Mouse (Mus musculus) layer of hippocampus, postnatal 36 days (tissue): ENCODE measurements around the gene Naxd. TPM values are rescaled to one million over a fixed set of nuclear protein-coding genes. Genes with fewer than 3 reads are reported as not detected.
A peak's percentile ranks its signal among the peaks of the same experiment; 100 is the strongest.
"Not testable (repeated sequence)": the region's sequence is repeated elsewhere in the genome, so short reads cannot be mapped to it uniquely, and the experiment has no call there.

Source experiments
- DNase-seq, 2 experiments: peaks; one replicate each; pipeline ENCODE4 v3.0.0; 2022
- total RNA-seq, 2 experiments: library from RNA; stranded (reverse); gene quantifications; 2 replicates each; pipeline ENCODE4 v1.2.3; 2021

Naxd gene
- 10 to 100 TPM; 59.3 to 60.0 TPM for total RNA-seq

GRCm38 (mm10) chr8:11497017-11497990, at the start of gene Naxd:
Naxd (plus strand) TSS chr8:11497506.
- peak; percentile 88 to 89 for DNase-seq

DNA sequence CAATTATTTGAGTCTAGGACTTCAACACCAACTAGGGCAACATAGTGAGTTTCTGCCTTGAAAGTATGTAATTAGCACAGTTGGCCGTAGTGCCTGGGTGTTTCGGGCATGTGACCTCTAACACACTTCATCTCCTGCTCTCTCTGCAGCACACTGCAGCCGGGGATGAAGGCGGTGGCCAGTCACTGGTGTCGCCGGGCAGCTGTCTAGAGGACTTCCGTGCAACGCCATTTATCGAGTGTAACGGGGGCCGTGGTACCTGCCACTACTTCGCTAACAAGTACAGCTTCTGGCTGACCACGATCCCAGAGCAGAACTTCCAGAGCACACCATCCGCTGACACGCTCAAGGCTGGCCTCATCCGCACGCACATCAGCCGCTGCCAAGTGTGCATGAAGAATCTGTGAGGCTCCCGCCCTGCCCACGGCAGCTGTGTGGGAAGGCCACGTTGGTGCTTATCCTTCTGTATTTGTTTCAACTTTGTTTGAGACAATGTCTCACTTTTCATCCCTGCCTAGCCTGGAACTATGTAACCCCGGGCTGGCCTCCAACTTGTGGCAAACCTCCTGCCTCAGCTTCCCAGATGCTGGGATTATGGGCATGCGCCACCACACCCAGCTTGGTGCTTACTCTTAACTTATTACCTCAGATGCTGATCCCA, 49.3 kb upstream of the Naxd start:
- no peak for DNase-seq

DNA sequence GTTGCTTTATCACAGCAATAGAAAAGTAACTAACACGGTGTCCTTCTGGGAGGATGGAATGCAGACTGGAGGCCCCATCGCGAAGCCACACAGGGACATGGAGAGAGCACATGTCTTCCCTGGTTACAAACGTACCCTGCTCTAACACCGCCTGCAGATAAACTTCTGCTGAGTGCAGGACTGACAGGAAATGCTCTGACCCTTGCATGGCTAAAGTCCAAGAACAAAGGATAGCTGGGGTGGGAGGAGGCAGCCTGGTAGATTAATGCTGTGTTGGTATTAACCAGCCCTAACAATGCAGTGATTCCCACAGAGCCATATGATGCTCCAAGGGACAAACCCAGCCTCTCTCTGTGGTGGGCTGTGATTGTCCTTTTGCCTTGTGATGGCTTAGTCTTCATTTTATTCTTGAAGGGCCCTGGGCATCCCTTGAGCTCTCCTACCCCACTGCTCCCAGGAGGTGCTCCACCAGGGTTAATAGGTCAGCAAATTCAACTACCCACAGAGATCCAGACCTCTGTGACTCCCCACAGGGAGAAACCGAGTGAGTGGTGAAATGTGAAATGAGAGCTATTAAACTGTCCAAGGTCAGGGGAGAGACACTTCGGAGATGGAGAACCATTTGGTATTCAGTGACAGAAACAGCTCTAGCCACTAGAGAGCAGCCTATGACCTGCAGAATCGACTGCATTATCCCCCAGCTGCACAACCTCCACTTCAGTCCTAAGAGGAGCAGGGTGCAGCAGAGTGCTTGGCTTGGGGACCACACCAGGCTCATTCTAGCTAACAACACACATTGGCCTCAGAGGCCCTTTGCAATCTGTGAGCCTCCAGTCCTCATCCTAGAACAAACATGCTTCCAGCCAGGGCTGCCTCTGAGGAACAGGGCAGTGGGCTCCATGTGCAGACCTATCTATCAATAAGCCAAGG, 46.9 kb upstream of the Naxd start:
- peak in 1 of 2 experiments; percentile 27 for DNase-seq

GRCm38 (mm10) chr8:11452152-11452551, 45.2 kb upstream of the Naxd start:
- DNase-seq: no peak

GRCm38 (mm10) chr8:11452559-11452958, 44.7 kb upstream of the Naxd start:
- DNase-seq: no peak

GRCm38 (mm10) chr8:11452974-11453373, 44.3 kb upstream of the Naxd start:
- DNase-seq: no peak

GRCm38 (mm10) chr8:11454228-11454627, 43.1 kb upstream of the Naxd start:
- DNase-seq: no peak

DNA sequence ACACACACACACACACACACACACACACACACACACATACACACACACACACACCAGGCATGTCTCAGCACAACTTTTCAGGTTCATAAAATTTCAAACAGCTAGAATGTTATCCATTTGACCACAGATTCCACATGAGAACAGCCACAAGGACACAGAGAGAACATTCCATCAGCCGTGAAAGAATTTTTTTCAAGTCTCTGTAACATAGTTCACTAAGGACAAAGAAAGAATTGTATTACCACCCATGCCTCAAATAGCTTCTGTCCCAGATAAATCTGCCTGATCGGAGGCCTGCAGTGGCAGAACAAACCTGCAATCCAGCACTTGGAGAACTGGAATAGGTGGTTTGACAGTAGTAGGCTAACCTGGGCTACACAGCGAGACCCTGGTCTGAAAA, 40.0 kb upstream of the Naxd start:
- DNase-seq: no peak

- no peak for DNase-seq
Observed at GRCm38 (mm10) chr8:11457981-11458836, 39.1 kb upstream of the Naxd start.

GRCm38 (mm10) chr8:11459016-11459415, 38.3 kb upstream of the Naxd start:
- no peak for DNase-seq

DNA sequence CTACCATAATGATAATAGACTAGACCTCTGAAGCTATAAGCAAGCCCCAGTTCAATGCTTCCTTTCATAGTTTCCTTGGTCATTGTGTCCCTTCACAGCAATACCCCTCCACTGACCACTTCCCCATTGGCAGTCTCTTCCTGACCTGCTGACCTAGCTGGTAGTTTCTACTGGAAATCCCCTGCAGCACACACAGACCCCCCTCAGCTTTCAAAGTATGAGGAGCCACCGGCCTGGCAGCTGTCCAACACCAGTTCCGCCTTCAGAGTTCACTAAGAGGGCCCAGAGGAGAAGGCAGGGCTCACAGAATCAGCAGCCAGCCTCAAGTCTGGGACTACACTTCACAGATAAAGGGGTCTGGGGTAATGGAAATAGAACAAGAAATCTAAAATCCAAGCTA, 36.4 kb upstream of the Naxd start:
- no peak for DNase-seq

DNA sequence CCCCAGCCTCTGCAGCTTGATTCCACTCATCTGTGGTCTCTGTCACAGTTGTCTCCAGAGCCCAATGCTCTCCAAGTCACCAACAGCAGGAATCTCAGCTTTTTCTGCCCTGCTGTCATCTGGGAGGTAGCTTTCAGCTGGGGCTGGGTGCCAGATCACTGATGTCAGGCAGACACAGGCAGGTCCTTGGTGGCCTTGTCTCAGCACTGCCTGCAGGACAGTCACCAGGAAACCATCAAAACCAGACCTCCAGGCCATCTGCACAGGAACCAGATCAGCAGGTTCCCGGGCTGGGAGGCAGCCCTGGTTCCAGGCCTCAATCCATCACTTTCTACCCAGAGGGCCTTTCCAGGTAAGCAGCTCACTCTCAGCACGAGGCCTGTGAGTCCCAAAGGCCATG, 35.5 kb upstream of the Naxd start:
- no peak for DNase-seq

DNA sequence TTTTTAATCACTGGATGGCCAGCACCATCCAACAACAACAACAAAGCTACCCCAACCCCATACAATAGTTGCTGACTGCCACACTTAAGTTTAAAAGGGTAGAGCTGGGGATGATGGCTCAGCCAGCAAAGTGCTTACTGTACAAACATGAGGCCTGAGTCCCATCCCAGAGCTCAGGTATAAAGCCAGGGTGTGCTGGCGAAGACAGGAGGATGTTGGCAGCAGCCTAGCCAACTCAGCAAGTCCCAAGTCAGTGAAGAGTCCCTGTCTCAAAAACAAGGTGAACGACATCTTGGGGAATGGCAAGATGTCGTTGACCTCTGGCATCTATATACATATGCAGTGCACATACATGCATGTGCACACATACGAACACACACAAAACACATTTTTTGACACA, 34.7 kb upstream of the Naxd start:
- no peak for DNase-seq

DNA sequence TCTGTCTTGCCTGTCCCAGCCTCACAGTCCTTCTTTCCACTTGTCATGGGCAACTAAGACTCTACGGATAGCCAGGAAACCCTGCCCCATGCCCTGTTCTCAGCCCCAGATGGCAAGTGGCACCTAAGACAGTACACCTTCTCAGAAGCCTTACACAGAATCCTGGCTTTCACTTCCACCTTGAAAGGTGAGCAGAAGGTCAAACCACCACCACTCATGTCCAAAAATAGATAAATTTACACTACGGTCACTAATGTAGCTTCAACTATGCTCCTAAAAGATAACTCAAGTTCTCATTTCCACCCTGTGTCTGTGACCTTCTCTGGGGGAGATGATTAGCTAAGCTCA, 33.8 kb upstream of the Naxd start:
- DNase-seq: no peak

- no peak for DNase-seq
Observed at GRCm38 (mm10) chr8:11463889-11464706, 33.2 kb upstream of the Naxd start.

GRCm38 (mm10) chr8:11464707-11464964, 32.7 kb upstream of the Naxd start:
- no peak for DNase-seq

DNA sequence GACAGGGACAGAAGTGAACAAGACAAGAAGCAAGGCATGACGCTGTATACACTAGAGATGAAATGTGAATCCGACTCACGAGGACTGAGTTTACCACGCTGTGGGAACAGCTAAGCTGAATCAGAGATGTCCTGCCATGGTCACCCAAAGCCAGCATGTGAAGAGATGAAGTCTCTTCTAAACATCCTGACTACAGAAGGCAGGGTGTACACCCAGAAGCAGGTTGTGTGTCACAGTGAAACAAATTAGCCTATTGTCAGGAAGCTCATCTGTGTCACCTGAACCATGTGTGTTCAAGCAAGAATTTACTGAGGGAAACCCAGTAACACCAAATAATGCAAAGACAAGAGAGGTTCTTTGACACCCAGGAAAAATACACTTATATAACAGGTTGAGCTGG, 31.7 kb upstream of the Naxd start:
- DNase-seq: no peak

- DNase-seq: not testable (repeated sequence)
Observed at GRCm38 (mm10) chr8:11466528-11466927, 30.8 kb upstream of the Naxd start.

DNA sequence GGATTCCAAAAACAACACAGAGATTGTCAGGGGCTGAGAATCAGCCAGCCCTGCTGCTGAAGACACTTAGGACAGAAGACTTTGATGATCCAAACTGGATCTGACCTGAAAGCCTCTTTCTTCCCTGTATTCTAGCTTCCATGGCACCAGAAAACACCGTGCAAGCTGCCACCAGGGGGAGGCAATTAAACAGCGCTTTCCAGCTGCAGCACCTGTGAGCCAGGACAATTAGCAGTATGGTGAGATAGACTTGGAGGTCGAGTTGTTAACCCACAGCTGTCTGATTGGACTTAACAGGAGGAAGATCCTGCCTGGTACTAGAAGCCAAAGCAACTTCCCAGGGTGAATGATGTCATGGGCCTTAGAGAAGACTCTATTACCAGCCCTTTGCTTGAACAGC, 28.2 kb upstream of the Naxd start:
- no peak for DNase-seq

GRCm38 (mm10) chr8:11470694-11471093, 26.6 kb upstream of the Naxd start:
- no peak for DNase-seq

DNA sequence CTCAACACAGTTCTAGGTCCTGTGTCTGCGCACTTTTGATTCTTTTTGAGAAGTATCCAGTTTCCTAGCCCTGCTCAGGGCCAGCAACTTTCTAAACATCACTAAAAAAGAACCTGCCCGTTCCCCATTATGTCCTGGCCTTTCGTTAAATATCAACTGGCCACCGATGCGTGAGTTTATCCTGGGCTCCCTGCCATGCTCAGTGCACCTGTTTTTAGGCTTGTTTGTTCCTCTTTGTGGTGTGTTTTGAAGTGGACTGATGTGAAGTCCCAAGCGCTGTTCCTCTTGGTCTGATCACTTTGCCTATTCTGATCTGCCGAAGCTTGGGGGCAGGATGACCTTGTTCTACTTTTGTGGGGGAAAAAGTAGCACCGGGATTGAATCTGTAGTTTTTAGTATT, 26.0 kb upstream of the Naxd start:
- no peak for DNase-seq
